In the genomic region with DNA sequence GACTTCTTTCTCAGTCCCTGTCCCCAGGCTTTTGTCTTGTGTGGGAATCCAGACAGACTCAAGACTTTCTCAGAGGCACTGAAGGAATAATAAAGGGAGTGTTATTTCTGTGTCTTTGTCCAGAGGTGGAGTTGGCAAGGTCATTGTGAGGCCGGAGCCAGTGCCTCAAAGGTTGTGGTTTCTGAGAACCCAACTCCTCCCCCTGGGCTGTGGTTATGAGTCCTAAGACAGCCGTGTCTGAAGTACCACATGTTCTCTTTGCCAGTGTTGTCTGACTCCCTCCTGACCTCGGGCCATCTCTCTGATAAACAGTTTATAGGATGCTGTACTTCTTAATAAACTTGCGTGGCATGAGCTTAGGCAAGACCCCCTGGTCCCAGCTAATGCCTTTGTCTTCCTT, we compare ENCODE assay signal across 14 mouse cellular contexts. TPM values are rescaled to one million over a fixed set of nuclear protein-coding genes. Genes with fewer than 3 reads are reported as not detected.
DNase-seq lines count a peak whose midpoint lies in the region; ATAC-seq lines count a peak whose summit lies in the region.
"Had no signal": no experiment of that assay in that cellular context is flagged by ENCODE, and none has a peak within 500 bp of the region (broad histone marks: within the 10 kb centered on the region; RNA-seq: fewer than 3 reads in every experiment).

No protein-coding gene starts in this region.

- DNase-seq in 416B (ENCODE audit: low read depth) = peak; percentile 84
- peak; percentile 18 for DNase-seq in induced T-regulatory cell, adult 2 months (ENCODE audit: low read depth)
- DNase-seq in natural killer cell, adult 2 months (ENCODE audit: low spot score in 2 of 2) = peak; percentile 21 to 55
- DNase-seq in lung, adult 18-20 months = no peak
- no peak for DNase-seq in thymus, postnatal 14 days
- DNase-seq: adrenal gland, postnatal 36 days; cerebellum, adult 2 months; cerebellum, postnatal 10 days; embryo, embryonic 11 days; gastrocnemius, postnatal 36 days; heart, adult 2 months; heart, postnatal 14 days had no signal

- peak; percentile 57 for ATAC-seq in common myeloid progenitor, adult 5-6 weeks (replicated peaks; ENCODE audit: low read depth, poor library complexity, severe bottlenecking)
- ATAC-seq: forebrain, embryonic 15.5 days had no signal

RNA-seq across cellular contexts. Expression of a gene that starts 4.7 kb away (rescaled TPM):
- total RNA-seq in common myeloid progenitor, adult 5-6 weeks (2017) = 68.4 and 74.4 TPM in 2 replicates

Comparison
In these comparisons a context has a peak if more than half of its experiments do, and no peak if none do; other contexts are left out.
1. DNase-seq: peak in 416B (single experiment), induced T-regulatory cell, adult 2 months (single experiment) and natural killer cell, adult 2 months (2 of 2); none in lung, adult 18-20 months (0 of 2) and thymus, postnatal 14 days (single experiment).